Mouse (Mus musculus) heart, embryonic 16.5 days (tissue): ENCODE measurements around the gene Nr3c2. TPM values are rescaled to one million over a fixed set of nuclear protein-coding genes. Genes with fewer than 3 reads are reported as not detected.

Experiments
- ATAC-seq: fragments of 200-750 bp; cut with Nextera tagmentation; replicated peaks from 2 replicates; pipeline ENCODE4 v1.8.0; 2017; ENCODE audit warnings: moderate number of reproducible peaks; ENCODE audit not compliant: insufficient read depth, low FRiP score; ENCODE audit errors: extremely low read depth
- H3K27ac ChIP-seq: fragments of 300-500 bp; sonication (generic); 2 replicates; pipeline ENCODE4 v1.5.1; 2014; ENCODE audit warnings: mild to moderate bottlenecking, low read length, control low read depth, moderate library complexity
- H3K27me3 ChIP-seq: fragments of 300-500 bp; sonication (generic); 2 replicates; pipeline ENCODE4 v1.6.1; 2014; ENCODE audit warnings: low read length, mixed read lengths; ENCODE audit not compliant: control insufficient read depth, insufficient read depth
- H3K36me3 ChIP-seq: fragments of 300-500 bp; sonication (generic); 2 replicates; pipeline ENCODE4 v1.6.1; 2014; ENCODE audit not compliant: control insufficient read depth, insufficient read depth
- H3K4me1 ChIP-seq: fragments of 300-500 bp; sonication (generic); 2 replicates; pipeline ENCODE4 v1.6.1; 2014; ENCODE audit warnings: low read length, mixed read lengths; ENCODE audit not compliant: control insufficient read depth, insufficient read depth
- H3K4me2 ChIP-seq: fragments of 300-500 bp; sonication (generic); 2 replicates; pipeline ENCODE4 v1.6.1; 2014; ENCODE audit warnings: low read depth, mild to moderate bottlenecking, control low read depth, low read length
- H3K4me3 ChIP-seq: fragments of 300-500 bp; sonication (generic); 2 replicates; pipeline ENCODE4 v1.5.1; 2014; ENCODE audit warnings: mild to moderate bottlenecking, control low read depth, low read length
- H3K9ac ChIP-seq: fragments of 300-500 bp; sonication (generic); 2 replicates; pipeline ENCODE4 v1.6.1; 2014; ENCODE audit warnings: low read length, control low read depth
- H3K9me3 ChIP-seq: fragments of 300-500 bp; sonication (generic); replicated peaks from 2 replicates; pipeline ENCODE4 v1.6.1; 2016; ENCODE audit warnings: low read length; ENCODE audit not compliant: control insufficient read depth
- WGBS: fragments of 180-500 bp; shearing (Covaris S2); extraction: QIAGEN DNeasy Blood & Tissue Kit; methylation state at CpG from one replicate; pipeline ENCODE4 v1.1.7; 2014; 5-methylcytosine and 5-hydroxymethylcytosine counted together
- polyA plus RNA-seq: library from polyadenylated mRNA; unstranded; fragments of >200 nt; fragmentation: Nextera tagmentation; extraction: Ambion mirVana; gene quantifications from 2 replicates; pipeline ENCODE4 v1.2.1, GENCODE M21; 2015

Nr3c2 gene
- polyA plus RNA-seq, 1 experiment from 2014 or later = 4.7 TPM

DNA sequence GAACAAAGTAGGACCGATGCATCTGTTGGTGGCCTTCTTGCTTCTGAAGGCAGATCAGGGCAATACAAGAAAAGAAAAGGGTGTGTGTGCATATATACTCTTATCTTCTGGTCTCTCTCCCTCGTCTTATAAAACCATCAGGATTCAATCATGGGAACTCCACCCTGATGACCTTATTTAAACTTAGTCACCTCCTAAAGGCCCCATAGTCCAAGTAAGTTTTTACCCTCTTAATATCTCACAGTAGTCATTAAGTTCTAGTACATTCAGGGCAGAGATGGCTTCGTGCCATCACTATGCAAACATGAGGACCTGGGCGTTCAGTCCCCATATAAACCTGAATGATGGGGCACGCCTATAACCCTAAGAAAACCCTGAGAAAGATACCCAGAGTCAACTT, 29.6 kb downstream of the Nr3c2 start:
- H3K9ac ChIP-seq = no peak overlapping the region
- no peak overlapping the region for H3K4me3 ChIP-seq
- H3K27me3 ChIP-seq = no peaks in the 10 kb centered on the region
- ATAC-seq = no peak
- no peak overlapping the region for H3K27ac ChIP-seq
- H3K9me3 ChIP-seq = no peaks in the 10 kb centered on the region
- no peaks in the 10 kb centered on the region for H3K36me3 ChIP-seq
- WGBS = 80% methylated on average over 5 of the region's 5 CpGs
- no peaks in the 10 kb centered on the region for H3K4me1 ChIP-seq
- H3K4me2 ChIP-seq = no peak overlapping the region

- Histone ChIP-seq H3K4me3 (no peak overlapping the region), H3K4me2 (no peak overlapping the region), H3K27ac (no peak overlapping the region), H3K27me3 (no peaks in the 10 kb centered on the region), H3K4me1 (peaks cover 5% of the 10 kb centered on the region; the same call in 1 of the 2 replicates), H3K9me3 (no peaks in the 10 kb centered on the region), H3K36me3 (no peaks in the 10 kb centered on the region), H3K9ac (no peak overlapping the region)
- 76% methylated on average over 3 of the region's 3 CpGs for WGBS
- no peak for ATAC-seq
These were observed 65.8 kb downstream of the Nr3c2 start for GRCm38 (mm10) chr8:76965046-76965445.

- H3K4me2 ChIP-seq = no peak overlapping the region
- ATAC-seq = no peak
- H3K27ac ChIP-seq = peak overlapping the region; percentile 92
- no peaks in the 10 kb centered on the region for H3K27me3 ChIP-seq
- H3K4me1 ChIP-seq = peaks cover 10% of the 10 kb centered on the region
- WGBS = 83% methylated on average over 4 of the region's 4 CpGs
- H3K9ac ChIP-seq = no peak overlapping the region
- H3K4me3 ChIP-seq = no peak overlapping the region
- no peaks in the 10 kb centered on the region for H3K36me3 ChIP-seq
- no peaks in the 10 kb centered on the region for H3K9me3 ChIP-seq
These were observed 71.9 kb downstream of the Nr3c2 start for GRCm38 (mm10) chr8:76971187-76971586.

DNA sequence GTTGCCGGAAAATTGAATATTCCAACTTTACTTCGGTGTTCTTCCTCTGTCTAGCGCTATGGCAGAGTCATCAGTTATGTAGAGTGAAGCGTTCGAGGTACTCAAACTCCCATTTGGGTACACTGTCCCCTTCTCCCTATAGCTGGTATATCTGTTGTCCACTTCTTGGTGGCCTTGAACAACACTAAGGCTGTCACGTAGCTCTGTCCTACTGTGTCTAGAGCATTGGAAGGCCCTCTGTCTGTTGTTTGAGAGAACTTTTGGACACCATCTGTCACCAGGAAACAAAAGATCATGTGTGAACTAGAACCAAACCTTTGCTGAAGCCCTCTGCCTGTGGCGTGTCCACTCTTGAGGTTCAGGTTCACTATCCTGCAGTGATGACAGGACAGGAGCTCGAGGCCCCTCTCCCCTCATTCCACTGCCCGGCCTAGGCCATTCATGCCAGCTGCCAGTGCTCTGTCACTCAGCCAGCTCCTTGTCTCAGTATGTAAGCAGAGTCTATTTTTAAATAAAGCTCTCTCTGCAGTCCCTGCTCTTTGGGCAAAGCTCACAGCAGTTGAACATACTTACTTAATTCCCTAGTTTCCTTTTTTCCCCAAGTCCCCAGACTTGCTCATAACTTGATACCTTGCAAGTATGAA, 72.6 kb downstream of the Nr3c2 start:
- H3K4me2 ChIP-seq = peak overlapping the region; percentile 46
- peak overlapping the region; percentile 92 for H3K27ac ChIP-seq
- no peaks in the 10 kb centered on the region for H3K36me3 ChIP-seq
- H3K27me3 ChIP-seq = no peaks in the 10 kb centered on the region
- H3K4me1 ChIP-seq = peaks cover 10% of the 10 kb centered on the region
- H3K9ac ChIP-seq = no peak overlapping the region
- H3K9me3 ChIP-seq = no peaks in the 10 kb centered on the region
- 58% methylated on average over 9 of the region's 9 CpGs for WGBS
- ATAC-seq = peak; percentile 94
- H3K4me3 ChIP-seq = no peak overlapping the region

- H3K4me3 ChIP-seq = no peak overlapping the region
- no peaks in the 10 kb centered on the region for H3K36me3 ChIP-seq
- H3K9me3 ChIP-seq = no peaks in the 10 kb centered on the region
- H3K9ac ChIP-seq = no peak overlapping the region
- peak overlapping the region; percentile 75 for H3K27ac ChIP-seq
- H3K4me2 ChIP-seq = no peak overlapping the region
- WGBS = 51% methylated on average over 8 of the region's 8 CpGs
- peaks cover 10% of the 10 kb centered on the region for H3K4me1 ChIP-seq
- H3K27me3 ChIP-seq = no peaks in the 10 kb centered on the region
- ATAC-seq = no peak; the same call in 1 of the 2 replicates
These were observed 73.8 kb downstream of the Nr3c2 start for GRCm38 (mm10) chr8:76972947-76973552.

DNA sequence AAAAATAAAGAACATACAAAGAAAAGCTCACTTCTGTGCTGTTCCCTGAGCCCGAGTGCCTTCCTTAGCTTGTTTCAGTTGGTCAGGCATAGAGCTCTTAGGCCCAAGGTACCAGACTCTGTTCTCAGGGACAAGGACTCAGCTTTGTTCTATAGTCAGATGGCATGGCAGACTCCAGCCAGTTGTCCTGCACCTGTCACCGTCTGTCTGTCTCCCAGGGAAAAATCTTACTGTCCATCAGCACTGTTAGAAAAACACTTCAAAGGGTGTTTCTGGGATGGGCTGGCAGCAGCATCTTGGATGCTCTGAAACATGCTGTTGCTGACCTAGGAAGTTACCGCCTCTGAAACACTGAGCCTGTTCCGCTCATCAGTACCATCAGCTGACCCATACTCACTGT, 78.7 kb downstream of the Nr3c2 start:
- H3K36me3 ChIP-seq = no peaks in the 10 kb centered on the region
- no peak overlapping the region for H3K9ac ChIP-seq

DNA sequence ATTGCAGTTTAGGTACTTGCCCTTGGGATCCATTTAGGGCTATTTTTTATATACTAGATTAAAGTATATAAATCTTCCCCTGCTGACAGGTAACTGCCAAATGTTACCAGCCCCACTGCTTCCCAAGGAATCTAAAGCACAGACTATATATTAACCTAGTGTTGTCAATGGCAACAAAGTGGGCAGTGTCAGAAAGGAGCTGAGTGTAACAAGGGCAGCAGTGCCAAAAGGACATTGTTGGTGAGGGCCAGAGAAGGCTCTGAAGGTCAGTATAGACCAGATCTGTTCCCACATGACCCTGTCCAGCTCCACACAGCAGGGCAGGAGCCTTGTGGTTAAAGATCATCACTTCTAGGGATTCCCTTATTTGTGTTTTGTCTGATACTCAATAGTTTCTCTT, 84.8 kb downstream of the Nr3c2 start:
- no peaks in the 10 kb centered on the region for H3K36me3 ChIP-seq
- no peak overlapping the region for H3K4me3 ChIP-seq
- H3K9me3 ChIP-seq = no peaks in the 10 kb centered on the region
- no peaks in the 10 kb centered on the region for H3K27me3 ChIP-seq
- peaks cover 11% of the 10 kb centered on the region for H3K4me1 ChIP-seq
- H3K27ac ChIP-seq = peak overlapping the region; percentile 27; the same call in 1 of the 2 replicates
- ATAC-seq = 0 out of 2 replicates have a peak, but pooled peaks have one; percentile 18
- no peak overlapping the region for H3K4me2 ChIP-seq
- H3K9ac ChIP-seq = no peak overlapping the region

More for the DNA sequence above, 78.7 kb downstream of the Nr3c2 start:
- peaks cover 2% of the 10 kb centered on the region for H3K4me1 ChIP-seq
- no peaks in the 10 kb centered on the region for H3K9me3 ChIP-seq
- no peak for ATAC-seq
- no peak overlapping the region for H3K4me3 ChIP-seq
- no peak overlapping the region for H3K27ac ChIP-seq
- 85% methylated on average over 4 of the region's 4 CpGs for WGBS
- H3K4me2 ChIP-seq = no peak overlapping the region
- H3K27me3 ChIP-seq = no peaks in the 10 kb centered on the region

DNA sequence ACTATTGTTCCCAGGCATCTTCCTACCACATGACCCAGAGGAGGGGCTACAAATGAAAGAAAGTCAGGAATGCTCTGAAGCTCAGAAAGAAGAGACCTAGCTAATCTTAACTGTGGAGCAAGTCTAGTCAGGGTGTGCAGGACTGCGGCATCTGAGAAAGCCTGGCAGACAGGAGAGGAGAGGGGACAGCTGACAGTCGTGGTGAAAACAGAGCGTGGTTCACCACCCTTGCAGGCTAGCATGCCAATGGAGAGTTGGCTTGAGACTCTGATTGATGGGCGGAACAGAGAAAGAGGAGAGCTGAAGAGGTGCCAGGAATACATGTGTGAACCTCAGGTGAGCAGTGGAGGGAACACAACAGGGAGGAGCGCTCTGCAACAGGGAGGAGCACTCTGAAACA, 85.6 kb downstream of the Nr3c2 start:
- WGBS = 67% methylated on average over 5 of the region's 5 CpGs
- ATAC-seq = no peak
- H3K4me2 ChIP-seq = peak overlapping the region; percentile 23; the same call in 1 of the 2 replicates

GRCm38 (mm10) chr8:76987876-76988275, 88.6 kb downstream of the Nr3c2 start:
- Histone ChIP-seq H3K4me2 (no peak overlapping the region), H3K9me3 (no peaks in the 10 kb centered on the region), H3K4me1 (peaks cover 11% of the 10 kb centered on the region), H3K27ac (no peak overlapping the region), H3K9ac (no peak overlapping the region), H3K27me3 (no peaks in the 10 kb centered on the region), H3K36me3 (no peaks in the 10 kb centered on the region), H3K4me3 (no peak overlapping the region)
- no peak for ATAC-seq
- whole genome bisulfite sequencing = 60% methylated on average over 3 of the region's 3 CpGs

More for the DNA sequence above, 85.6 kb downstream of the Nr3c2 start:
- Histone ChIP-seq H3K27ac (peak overlapping the region; percentile 46; the same call in 1 of the 2 replicates), H3K27me3 (no peaks in the 10 kb centered on the region), H3K36me3 (no peaks in the 10 kb centered on the region), H3K4me1 (peaks cover 11% of the 10 kb centered on the region), H3K4me3 (no peak overlapping the region), H3K9ac (no peak overlapping the region), H3K9me3 (no peaks in the 10 kb centered on the region)
